Mouse (Mus musculus): Measurements from ENCODE around the gene Olfr1500. TPM values are rescaled to one million over a fixed set of nuclear protein-coding genes. Genes with fewer than 3 reads are reported as not detected.

Gene Olfr1500
- not detected for total RNA-seq (2023)

GRCm38 (mm10) chr19:13830388-13830787 is at the start of gene Olfr1500:
Olfr1500 (minus strand) TSS chr19:13830488.

GRCm38 (mm10) chr19:13861495-13861894 is 31.2 kb upstream of the Olfr1500 start, which contains the start of gene Olfr1502:
Olfr1502 (plus strand) TSS chr19:13861795.

GRCm38 (mm10) chr19:13850592-13850991 is 20.3 kb upstream of the Olfr1500 start, which contains the start of gene Olfr1501:
Olfr1501 (minus strand) TSS chr19:13850692.

GRCm38 (mm10) chr19:13819347-13819746 is 10.9 kb downstream of the Olfr1500 start, which contains the start of gene Olfr1499:
Olfr1499 (minus strand) TSS chr19:13819447.

GRCm38 (mm10) chr19:13798102-13798501 is 32.2 kb downstream of the Olfr1500 start, which contains the start of gene Olfr1497:
Olfr1497 (minus strand) TSS chr19:13798202.

GRCm38 (mm10) chr19:13777578-13777977 is 52.7 kb downstream of the Olfr1500 start, which contains the start of gene Olfr1496:
Olfr1496 (plus strand) TSS chr19:13777878.

Other genes with a start within 250 kb of the Olfr1500 start
- gene Olfr1484, start 247.0 kb downstream of the Olfr1500 start, total RNA-seq (2023) = not detected
- not detected for gene Olfr1487, start 213.1 kb downstream of the Olfr1500 start, total RNA-seq (2023)
- not detected for gene Olfr1489, start 198.9 kb downstream of the Olfr1500 start, total RNA-seq (2023)
- gene Olfr1490, start 179.4 kb downstream of the Olfr1500 start, total RNA-seq (2023) = not detected
- gene Olfr1491, start 133.2 kb downstream of the Olfr1500 start, total RNA-seq (2023) = not detected
- gene Olfr1493-ps1, start 107.2 kb downstream of the Olfr1500 start, total RNA-seq (2023) = not detected
- not detected for gene Olfr1494, start 90.8 kb downstream of the Olfr1500 start, total RNA-seq (2023)
- not detected for gene Olfr1495, start 65.9 kb downstream of the Olfr1500 start, total RNA-seq (2023)
- gene Olfr1496, start 52.6 kb downstream of the Olfr1500 start, total RNA-seq (2023) = not detected
- gene Olfr1497, start 32.3 kb downstream of the Olfr1500 start, total RNA-seq (2023) = not detected
- gene Olfr1499, start 11.0 kb downstream of the Olfr1500 start, total RNA-seq (2023) = not detected
- gene Olfr1501, start 20.2 kb upstream of the Olfr1500 start, total RNA-seq (2023) = not detected
- gene Olfr1502, start 31.3 kb upstream of the Olfr1500 start, total RNA-seq (2023) = not detected
- gene Olfr1504, start 67.4 kb upstream of the Olfr1500 start, total RNA-seq (2023) = not detected
- not detected for gene Olfr1505, start 83.0 kb upstream of the Olfr1500 start, total RNA-seq (2023)

Data from neutrophil, adult 59 days (primary cell).